Mouse (Mus musculus): ENCODE results near the gene Wt1.

The Wt1 gene

GRCm38 (mm10) chr2:105126279-105126678 is at the start of gene Wt1:
Gene Wt1, plus strand, starts transcription at chr2:105126529.
- no peak for DNase-seq (ENCODE audit: low read depth, low spot score)

- DNase-seq (ENCODE audit: low read depth, low spot score), result no peak
Measured at GRCm38 (mm10) chr2:105077151-105077550, 49.2 kb upstream of the Wt1 start.

- DNase-seq (ENCODE audit: low read depth, low spot score), result no peak
Measured at GRCm38 (mm10) chr2:105082256-105082790, 44.0 kb upstream of the Wt1 start.

- DNase-seq (ENCODE audit: low read depth, low spot score), result no peak
Measured at GRCm38 (mm10) chr2:105084035-105084434, 42.3 kb upstream of the Wt1 start.

- no peak for DNase-seq (ENCODE audit: low read depth, low spot score)
Measured at GRCm38 (mm10) chr2:105086081-105086480, 40.2 kb upstream of the Wt1 start.

- no peak for DNase-seq (ENCODE audit: low read depth, low spot score)
Measured at GRCm38 (mm10) chr2:105088005-105088404, 38.3 kb upstream of the Wt1 start.

GRCm38 (mm10) chr2:105089083-105089482 is 37.2 kb upstream of the Wt1 start:
- no peak for DNase-seq (ENCODE audit: low read depth, low spot score)

GRCm38 (mm10) chr2:105089581-105090508 is 36.5 kb upstream of the Wt1 start:
- no peak for DNase-seq (ENCODE audit: low read depth, low spot score)

- DNase-seq (ENCODE audit: low read depth, low spot score), result no peak
Measured at GRCm38 (mm10) chr2:105090991-105091390, 35.3 kb upstream of the Wt1 start.

DNA sequence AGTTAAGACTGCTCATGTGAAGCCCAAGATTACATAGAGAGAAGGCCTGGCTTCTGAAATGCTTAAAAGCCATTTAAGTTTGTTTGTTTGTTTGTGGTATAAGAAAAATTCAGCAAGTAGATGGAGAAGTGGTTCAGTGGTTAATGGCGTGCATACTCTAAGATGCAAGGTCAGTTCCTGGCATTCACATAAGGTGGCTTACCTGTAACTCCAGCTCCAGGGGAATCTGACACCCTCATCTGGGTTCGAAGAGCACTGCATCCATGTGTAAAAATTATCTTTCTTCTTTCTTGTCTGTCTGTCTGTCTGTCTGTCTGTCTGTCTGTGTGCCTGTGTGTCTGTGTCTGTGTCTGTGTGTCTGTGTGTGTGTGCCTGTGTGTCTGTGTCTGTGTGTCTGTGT is 34.6 kb upstream of the Wt1 start, which contains the start of gene Gm11060:
Gene Gm11060 (plus strand): TSS at position 301 of the 400 bp plus-strand sequence.
- DNase-seq (ENCODE audit: low read depth, low spot score), result no peak

GRCm38 (mm10) chr2:105097294-105097953 is 28.9 kb upstream of the Wt1 start:
- DNase-seq (ENCODE audit: low read depth, low spot score), result no peak

- DNase-seq (ENCODE audit: low read depth, low spot score), result no peak
Measured at GRCm38 (mm10) chr2:105099410-105099809, 26.9 kb upstream of the Wt1 start.

DNA sequence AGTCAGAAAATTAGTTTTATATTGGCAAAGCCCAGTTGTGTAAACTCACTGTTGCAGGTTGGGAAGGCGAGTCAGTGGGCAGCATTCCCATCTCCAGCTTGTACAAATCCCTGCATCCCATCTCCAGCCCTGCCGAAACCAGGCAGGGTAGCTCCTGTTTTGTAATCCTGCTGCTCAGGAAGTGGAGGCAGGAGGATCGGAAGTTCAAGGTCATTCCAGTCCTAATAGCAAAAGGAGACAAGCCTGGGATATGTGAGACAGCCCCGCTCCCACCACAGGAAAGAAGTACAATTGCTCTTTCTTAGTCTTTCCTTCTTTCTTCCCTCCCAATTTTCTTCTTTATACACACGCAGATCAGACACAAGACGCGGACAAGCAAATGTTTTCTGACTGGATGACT is 25.8 kb upstream of the Wt1 start:
- no peak for DNase-seq (ENCODE audit: low read depth, low spot score)

GRCm38 (mm10) chr2:105108703-105109158 is 17.6 kb upstream of the Wt1 start:
- peak; percentile 20 for DNase-seq (ENCODE audit: low read depth, low spot score)

DNA sequence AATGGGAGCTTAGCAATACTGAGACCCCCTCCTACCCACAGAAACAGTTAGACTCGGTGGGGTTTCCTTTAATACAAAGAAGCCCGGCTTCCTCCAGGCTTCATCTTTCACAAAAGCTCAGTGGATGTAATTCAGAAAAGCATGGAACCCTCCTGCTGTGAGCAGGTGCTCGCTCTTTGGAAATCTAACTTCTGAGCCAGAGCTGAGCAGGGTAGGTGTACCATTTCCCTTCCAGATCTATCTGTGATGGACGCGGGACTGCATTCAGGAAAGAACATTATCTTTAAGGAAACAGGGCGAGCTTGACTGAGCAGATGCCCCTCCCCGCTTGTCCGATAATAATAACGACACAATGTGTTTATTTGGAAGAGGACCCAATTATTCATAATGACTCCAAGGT is 12.3 kb upstream of the Wt1 start:
- DNase-seq (ENCODE audit: low read depth, low spot score), result no peak

GRCm38 (mm10) chr2:105117669-105118068 is 8.7 kb upstream of the Wt1 start:
- no peak for DNase-seq (ENCODE audit: low read depth, low spot score)

DNA sequence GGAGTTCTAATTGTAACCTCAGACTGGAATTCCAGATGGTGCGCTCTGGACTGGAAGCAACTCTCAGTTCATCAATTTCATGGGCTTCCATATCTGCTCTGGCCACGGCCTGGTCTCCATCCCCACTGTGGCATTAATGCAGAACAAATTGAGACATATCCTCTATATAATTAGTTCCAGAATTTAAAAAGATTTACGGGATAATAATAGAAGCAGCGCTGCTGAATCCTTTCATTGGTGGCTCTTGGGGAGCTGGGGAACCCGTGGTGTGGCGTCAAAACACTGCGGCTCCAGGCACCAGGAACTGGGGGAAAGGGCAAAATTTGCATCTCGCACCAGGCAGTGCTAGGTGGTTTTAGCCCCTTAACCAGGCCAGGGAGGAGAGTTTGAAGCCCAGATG is 4.1 kb upstream of the Wt1 start:
- DNase-seq (ENCODE audit: low read depth, low spot score), result no peak

- no peak for DNase-seq (ENCODE audit: low read depth, low spot score)
Measured at GRCm38 (mm10) chr2:105122886-105123285, 3.4 kb upstream of the Wt1 start.

GRCm38 (mm10) chr2:105123431-105123830 is 2.9 kb upstream of the Wt1 start:
- no peak for DNase-seq (ENCODE audit: low read depth, low spot score)

- DNase-seq (ENCODE audit: low read depth, low spot score), result no peak
Measured at GRCm38 (mm10) chr2:105123881-105124280, 2.4 kb upstream of the Wt1 start.

DNA sequence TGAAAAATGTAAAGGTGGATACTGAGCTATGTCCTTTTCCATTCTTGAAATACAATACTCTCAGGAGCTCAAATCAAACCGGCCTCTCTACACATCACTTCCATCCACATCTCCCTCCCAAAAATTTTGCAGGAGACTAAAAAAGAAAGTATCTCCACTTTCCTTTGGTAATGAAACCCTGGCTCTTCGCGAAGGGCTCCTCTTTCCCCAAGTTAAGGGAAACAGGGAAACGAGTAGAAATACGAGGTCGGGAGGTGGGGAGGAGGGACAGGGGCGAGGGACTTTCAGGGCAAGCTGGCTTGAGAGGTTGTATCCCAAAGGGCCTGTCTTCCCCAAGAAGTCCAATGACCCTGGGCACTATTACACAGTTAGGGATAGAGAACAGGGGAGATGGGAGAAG is 1.9 kb upstream of the Wt1 start:
- DNase-seq (ENCODE audit: low read depth, low spot score), result no peak

DNA sequence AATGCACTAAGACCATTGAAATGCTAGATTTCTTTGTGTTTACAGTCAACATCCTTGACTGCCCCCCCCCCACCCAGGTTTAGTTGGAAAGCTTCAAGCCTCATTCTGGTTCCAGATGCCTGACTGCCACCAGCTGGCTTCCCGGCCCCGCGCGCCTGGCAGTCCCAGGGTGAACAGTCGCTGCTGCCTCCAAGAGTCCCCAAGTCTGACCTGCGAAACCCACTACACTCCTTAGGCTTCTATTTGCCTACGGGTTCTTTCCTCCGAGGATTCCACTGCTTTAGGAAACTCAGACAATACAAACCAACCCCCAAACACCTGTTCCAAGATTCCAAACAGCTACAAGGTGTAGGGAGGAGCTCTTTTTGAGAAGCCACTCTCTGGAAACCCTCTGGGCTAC is 1.1 kb upstream of the Wt1 start:
- no peak for DNase-seq (ENCODE audit: low read depth, low spot score)
